Mouse (Mus musculus): ENCODE data around the gene Clrn3.
"Not testable (repeated sequence)": the region's sequence is repeated elsewhere in the genome, so short reads cannot be mapped to it uniquely, and the experiment has no call there.

The Clrn3 gene

DNA sequence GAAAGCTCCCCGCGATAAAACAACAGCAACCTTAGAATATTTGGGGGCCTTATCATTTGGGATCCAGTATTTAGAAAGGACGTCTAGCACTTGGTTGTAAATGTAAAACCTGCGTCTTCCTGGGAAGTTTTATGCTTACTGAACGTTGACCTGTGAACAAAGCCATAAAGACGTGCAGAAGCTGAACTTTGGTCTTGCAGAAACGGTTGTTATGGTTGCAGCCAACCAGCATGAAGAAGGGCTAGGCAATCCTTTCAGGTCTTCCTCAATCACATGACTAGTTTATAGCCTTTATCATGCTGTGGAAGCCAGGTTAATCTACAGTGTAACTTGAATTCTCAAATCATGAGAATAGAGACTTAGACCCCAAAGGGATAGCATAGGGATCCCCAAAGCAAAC, at the start of gene Clrn3:
Gene Clrn3 (minus strand): TSS at position 140 of the 400 bp plus-strand sequence.
- DNase-seq (ENCODE audit: low read depth, low spot score) = no peak

DNA sequence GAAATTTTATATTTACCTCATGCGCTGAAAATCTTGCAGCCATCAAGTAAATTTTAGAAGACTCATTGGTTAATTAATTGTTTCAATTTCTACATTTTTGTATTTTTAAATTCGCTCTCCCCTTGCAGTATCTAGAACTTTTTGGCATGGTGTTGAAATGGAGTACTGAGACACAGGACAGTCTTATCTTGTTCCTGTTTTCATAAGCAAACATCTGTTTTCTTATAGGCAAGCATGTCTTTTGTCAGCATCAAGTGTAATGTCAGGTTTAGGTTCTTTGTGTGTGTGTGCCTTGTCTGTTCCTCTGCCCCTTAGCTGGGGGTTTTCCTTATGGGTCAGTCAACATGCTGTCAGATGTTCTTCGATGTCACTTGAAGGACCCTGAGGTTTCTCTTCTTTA, 47.9 kb upstream of the Clrn3 start:
- DNase-seq (ENCODE audit: low read depth, low spot score) = no peak

- not testable (repeated sequence) for DNase-seq (ENCODE audit: low read depth, low spot score)
These were observed 47.0 kb upstream of the Clrn3 start for GRCm38 (mm10) chr7:135575319-135576069.

DNA sequence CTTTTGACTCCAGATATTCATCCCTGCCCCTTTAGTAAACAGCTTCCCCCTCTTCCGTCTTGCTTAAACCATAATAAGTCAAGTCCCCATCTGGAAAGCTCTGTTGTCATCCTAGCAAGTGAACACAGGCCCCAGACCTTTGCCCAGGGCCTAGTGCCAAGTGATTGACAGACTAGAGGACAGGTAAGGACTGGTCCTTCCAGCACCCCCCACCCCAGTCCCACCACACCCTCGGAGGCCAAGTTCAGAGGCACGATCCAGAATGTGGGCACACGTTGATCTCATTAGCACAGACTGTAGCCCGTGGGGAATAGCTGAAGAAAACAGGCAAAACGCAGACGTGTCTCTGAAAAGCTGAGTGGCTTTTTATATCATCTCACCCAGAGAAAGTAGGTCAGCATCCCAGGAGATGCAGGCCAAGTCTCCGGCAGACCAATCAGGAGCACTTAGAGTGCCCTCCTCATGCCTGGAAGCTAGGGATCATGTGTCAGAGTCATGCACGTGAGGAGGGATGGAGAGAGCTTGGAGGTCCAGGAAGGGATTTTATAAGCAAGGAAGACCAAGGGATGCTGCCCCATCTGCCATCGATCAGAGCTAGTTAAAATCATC, 43.6 kb upstream of the Clrn3 start:
- DNase-seq (ENCODE audit: low read depth, low spot score) = no peak

DNA sequence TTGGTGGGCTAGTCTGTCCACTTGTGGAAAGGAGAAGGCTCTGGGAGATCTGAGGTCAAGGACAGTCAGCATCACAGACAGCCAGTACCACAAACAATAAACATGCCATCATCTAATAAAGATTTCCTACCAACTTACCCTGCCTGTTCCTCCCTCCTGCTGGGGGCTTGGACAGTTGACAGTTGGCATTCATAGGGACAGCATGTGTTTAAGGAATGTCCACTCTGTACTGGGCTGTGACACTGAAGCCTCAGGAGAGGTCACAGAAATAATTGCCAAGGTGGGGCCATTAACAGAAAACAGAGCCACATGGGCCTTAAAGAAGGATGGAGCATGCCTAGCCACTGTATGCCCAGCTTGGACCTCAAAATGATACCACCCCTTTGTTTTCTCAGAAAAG, 42.9 kb upstream of the Clrn3 start:
- DNase-seq (ENCODE audit: low read depth, low spot score) = no peak

GRCm38 (mm10) chr7:135568550-135568949, 40.1 kb upstream of the Clrn3 start:
- no peak for DNase-seq (ENCODE audit: low read depth, low spot score)

DNA sequence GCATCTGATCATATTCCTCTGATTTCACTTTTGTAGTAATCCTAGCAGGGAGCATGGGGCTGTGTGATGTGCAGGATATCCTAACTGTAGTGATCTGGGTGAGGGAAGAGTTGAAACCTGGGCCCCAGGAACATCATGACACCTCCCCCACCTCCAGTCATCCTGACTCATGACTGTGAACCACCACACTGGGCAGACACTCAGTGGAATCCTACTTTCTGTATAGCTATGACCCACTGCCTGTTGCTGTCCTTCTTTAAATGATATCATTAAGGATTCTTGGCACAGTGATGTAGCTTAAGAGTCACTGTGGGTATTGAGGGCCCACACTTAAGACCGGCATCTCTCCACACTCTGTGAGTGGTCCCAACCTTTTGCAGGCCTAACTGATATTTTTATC, 39.1 kb upstream of the Clrn3 start:
- no peak for DNase-seq (ENCODE audit: low read depth, low spot score)

DNA sequence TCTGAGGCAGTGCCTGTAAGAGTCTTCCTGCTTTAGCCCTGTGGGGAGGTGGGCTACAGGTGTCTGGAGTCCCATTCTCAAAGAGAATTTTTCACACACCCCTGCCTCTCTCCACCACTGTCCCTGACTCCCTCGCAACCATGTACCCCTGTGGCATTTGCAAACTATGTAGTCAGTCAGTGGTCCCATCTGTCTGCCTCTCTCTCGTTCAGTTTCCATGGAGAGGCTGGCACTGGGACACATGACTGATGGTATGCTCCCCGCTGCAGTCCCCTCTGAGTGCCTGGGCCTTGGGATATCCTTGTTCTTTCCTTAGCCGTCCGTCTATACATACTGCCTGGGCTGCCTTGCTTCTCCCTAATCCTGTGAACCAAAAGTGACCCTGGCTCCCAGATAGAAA, 37.6 kb upstream of the Clrn3 start:
- no peak for DNase-seq (ENCODE audit: low read depth, low spot score)

GRCm38 (mm10) chr7:135564022-135564421, 35.6 kb upstream of the Clrn3 start:
- DNase-seq (ENCODE audit: low read depth, low spot score) = no peak

DNA sequence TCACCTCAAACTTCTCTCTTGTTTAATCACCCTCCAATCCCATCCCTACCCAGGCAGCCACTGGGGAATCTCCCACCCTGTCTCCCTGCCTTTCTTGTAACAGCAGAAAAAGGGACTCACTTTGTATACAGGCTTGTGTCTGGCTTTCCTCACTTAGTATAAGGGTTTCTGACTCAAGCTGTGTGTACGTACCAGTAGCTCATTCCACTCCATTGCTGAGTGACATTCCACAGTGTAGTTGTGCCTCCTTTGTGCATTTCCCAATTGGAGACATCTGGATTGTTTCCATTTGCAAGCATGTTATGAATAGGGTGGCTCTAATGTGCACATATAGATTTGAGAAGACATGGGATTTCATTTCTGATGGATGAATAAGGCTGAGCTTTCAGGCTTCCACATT, 31.8 kb upstream of the Clrn3 start:
- DNase-seq (ENCODE audit: low read depth, low spot score) = no peak

GRCm38 (mm10) chr7:135556663-135557402, 28.4 kb upstream of the Clrn3 start:
- DNase-seq (ENCODE audit: low read depth, low spot score) = no peak

DNA sequence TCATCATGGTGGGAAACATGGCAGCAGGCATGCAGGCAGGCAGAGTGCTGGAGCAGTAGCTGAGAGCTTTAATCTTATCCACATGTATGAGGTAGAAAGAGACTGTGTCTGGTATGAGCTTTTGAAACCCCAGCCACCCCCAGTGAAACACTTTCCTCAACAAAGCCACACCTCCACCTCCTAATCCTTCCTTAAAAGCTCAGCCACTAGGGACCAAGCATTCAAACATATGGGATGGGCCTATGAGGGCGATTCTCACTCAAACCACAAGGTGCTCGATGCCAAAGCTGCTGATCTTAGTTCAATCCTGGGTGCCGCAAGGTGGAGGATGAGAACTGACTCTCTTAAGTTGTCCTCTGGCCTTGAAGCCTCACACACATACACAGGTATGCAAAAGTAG, 25.1 kb upstream of the Clrn3 start:
- no peak for DNase-seq (ENCODE audit: low read depth, low spot score)

GRCm38 (mm10) chr7:135551547-135551946, 23.1 kb upstream of the Clrn3 start:
- DNase-seq (ENCODE audit: low read depth, low spot score) = no peak

DNA sequence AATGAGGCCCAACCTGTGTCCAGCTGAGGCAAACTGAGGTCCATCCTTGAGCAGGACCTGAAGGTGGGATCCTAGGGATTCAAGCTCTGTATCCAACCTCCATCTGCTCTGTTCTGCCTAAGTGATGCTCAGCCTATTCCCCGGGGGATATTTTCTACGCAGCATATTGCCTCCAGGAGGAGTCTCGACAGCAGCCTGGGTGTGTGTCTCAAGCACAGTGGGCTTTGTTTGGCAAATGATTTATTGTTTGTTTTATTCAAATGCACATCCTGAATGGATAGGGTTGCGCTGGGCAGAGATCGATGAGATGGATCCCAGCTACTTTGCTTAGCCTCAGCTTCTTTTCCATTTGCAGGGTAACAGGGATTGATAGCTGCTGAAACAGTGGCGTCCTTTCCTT, 20.0 kb upstream of the Clrn3 start:
- no peak for DNase-seq (ENCODE audit: low read depth, low spot score)

DNA sequence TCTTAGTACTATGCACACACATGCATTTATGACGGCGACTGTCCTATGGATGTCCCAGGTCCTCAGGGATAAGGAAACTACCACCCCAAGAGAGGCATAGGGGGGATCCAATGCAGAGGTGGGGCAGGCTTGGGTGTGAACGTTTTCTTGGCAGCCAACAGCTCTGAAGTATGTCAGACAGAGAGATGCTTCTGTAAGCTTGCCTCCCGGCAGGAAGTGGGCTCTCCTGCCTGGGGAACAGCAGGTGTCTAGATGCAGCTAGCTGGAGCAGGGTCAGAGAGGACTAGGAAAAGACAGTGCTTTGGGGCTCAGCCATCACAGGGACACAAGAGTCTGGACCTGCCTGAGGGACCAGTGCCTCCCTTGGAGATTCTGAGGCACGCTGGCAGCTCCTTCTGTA, 18.1 kb upstream of the Clrn3 start:
- DNase-seq (ENCODE audit: low read depth, low spot score) = no peak

GRCm38 (mm10) chr7:135545957-135546356, 17.5 kb upstream of the Clrn3 start:
- no peak for DNase-seq (ENCODE audit: low read depth, low spot score)

- no peak for DNase-seq (ENCODE audit: low read depth, low spot score)
These were observed 15.9 kb upstream of the Clrn3 start for GRCm38 (mm10) chr7:135544321-135544720.

GRCm38 (mm10) chr7:135543033-135543432, 14.6 kb upstream of the Clrn3 start:
- no peak for DNase-seq (ENCODE audit: low read depth, low spot score)

GRCm38 (mm10) chr7:135542235-135542634, 13.8 kb upstream of the Clrn3 start:
- peak; percentile 92 for DNase-seq (ENCODE audit: low read depth, low spot score)

- DNase-seq (ENCODE audit: low read depth, low spot score) = no peak
These were observed 11.0 kb upstream of the Clrn3 start for GRCm38 (mm10) chr7:135539429-135539828.

GRCm38 (mm10) chr7:135537948-135538741, 9.7 kb upstream of the Clrn3 start:
- peak; percentile 10 for DNase-seq (ENCODE audit: low read depth, low spot score)

- peak; percentile 86 for DNase-seq (ENCODE audit: low read depth, low spot score)
These were observed 9.0 kb upstream of the Clrn3 start, which contains the start of gene Ptpre for GRCm38 (mm10) chr7:135537341-135537901. Ptpre (plus strand) TSS chr7:135537481.
